Mouse (Mus musculus) lung, postnatal 0 days (tissue): ENCODE measurements at regions not wholly inside any gene's neighbourhood (a gene's known extent, or its start where the extent isn't known, plus 50 kb on each side); places are given as distances from the start of the nearest gene placed in this dataset.

ENCODE experiments used
- CTCF ChIP-seq: IDR thresholded peaks from 2 replicates; pipeline ENCODE4 v1.5.1; 2016; ENCODE audit warnings: antibody characterized with exemption, mild to moderate bottlenecking
- EP300 ChIP-seq: IDR thresholded peaks from 2 replicates; pipeline ENCODE4 v1.6.1; 2016; ENCODE audit warnings: antibody characterized with exemption, mild to moderate bottlenecking, control low read depth

DNA sequence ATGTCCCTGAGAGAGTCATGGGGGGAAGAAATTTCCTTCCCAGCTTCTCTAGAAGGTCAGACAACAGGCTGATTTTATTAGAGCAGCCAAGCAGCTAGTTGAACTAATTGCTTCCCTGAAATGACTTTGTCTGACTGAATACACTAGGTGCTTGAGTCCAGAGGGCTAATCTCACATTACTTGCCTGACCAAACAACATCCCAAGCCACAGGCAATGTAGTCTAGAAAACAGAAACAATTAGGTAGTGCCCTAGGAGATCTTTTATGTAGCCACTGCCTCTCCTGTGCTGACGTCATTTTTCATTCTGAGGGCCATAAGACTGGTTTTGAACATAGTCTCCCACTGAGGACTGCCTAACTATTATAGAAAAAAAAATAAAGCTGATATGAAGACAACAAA, 159.1 kb upstream of the 4931417E11Rik start:
- no peak for TF ChIP-seq CTCF
- TF ChIP-seq EP300, result no peak
